Mouse (Mus musculus) frontal cortex, postnatal 25 days (tissue): ENCODE data around the gene Ccnjl.
A peak's percentile ranks its signal among the peaks of the same experiment; 100 is the strongest.

Source experiments
- DNase-seq, 2 experiments: peaks; one replicate each; pipeline ENCODE4 v3.0.0; 2022; ENCODE audit warnings: low spot score in 2 of 2

Gene Ccnjl

GRCm38 (mm10) chr11:43568263-43568662 lies 39.7 kb downstream of the Ccnjl start:
- no peak for DNase-seq

GRCm38 (mm10) chr11:43569188-43569587 lies 40.6 kb downstream of the Ccnjl start:
- DNase-seq = no peak

GRCm38 (mm10) chr11:43569595-43569994 lies 41.0 kb downstream of the Ccnjl start:
- peak in 1 of 2 experiments; percentile 29 for DNase-seq

- no peak for DNase-seq
Measured at GRCm38 (mm10) chr11:43575061-43575375, 46.4 kb downstream of the Ccnjl start.

GRCm38 (mm10) chr11:43575376-43576151 lies 47.0 kb downstream of the Ccnjl start:
- DNase-seq = no peak

GRCm38 (mm10) chr11:43577713-43578478 lies 49.3 kb downstream of the Ccnjl start:
- no peak for DNase-seq

- DNase-seq = no peak
Measured at GRCm38 (mm10) chr11:43585211-43586005, 56.8 kb downstream of the Ccnjl start.

- DNase-seq = peak; percentile 32 to 66
Measured at GRCm38 (mm10) chr11:43586324-43587090, 57.9 kb downstream of the Ccnjl start, which contains the start of gene 4933415A04Rik. TSS of gene 4933415A04Rik (plus strand) at chr11:43587040.

GRCm38 (mm10) chr11:43589530-43590072 lies 61.0 kb downstream of the Ccnjl start:
- no peak for DNase-seq

- no peak for DNase-seq
Measured at GRCm38 (mm10) chr11:43601440-43601839, 72.9 kb downstream of the Ccnjl start, which contains the start of gene Fabp6. TSS of gene Fabp6 (minus strand) at chr11:43601540.

- DNase-seq = no peak
Measured at GRCm38 (mm10) chr11:43604207-43604606, 75.6 kb downstream of the Ccnjl start.

GRCm38 (mm10) chr11:43604891-43605290 lies 76.3 kb downstream of the Ccnjl start:
- DNase-seq = no peak

GRCm38 (mm10) chr11:43605859-43606258 lies 77.3 kb downstream of the Ccnjl start:
- DNase-seq = no peak

GRCm38 (mm10) chr11:43608440-43608839 lies 79.9 kb downstream of the Ccnjl start:
- DNase-seq = no peak

- DNase-seq = no peak
Measured at GRCm38 (mm10) chr11:43610006-43610661, 81.5 kb downstream of the Ccnjl start.

GRCm38 (mm10) chr11:43610662-43611033 lies 82.1 kb downstream of the Ccnjl start:
- no peak for DNase-seq

- DNase-seq = peak; percentile 67 to 80
Measured at GRCm38 (mm10) chr11:43612834-43613488, 84.4 kb downstream of the Ccnjl start.

- DNase-seq = no peak
Measured at GRCm38 (mm10) chr11:43617924-43618323, 89.3 kb downstream of the Ccnjl start.

GRCm38 (mm10) chr11:43618403-43618802 lies 89.8 kb downstream of the Ccnjl start:
- DNase-seq = no peak

- no peak for DNase-seq
Measured at GRCm38 (mm10) chr11:43621769-43622168, 93.2 kb downstream of the Ccnjl start.
